Mouse (Mus musculus) lung, postnatal 0 days (tissue): ENCODE results near the gene Elmo1. TPM values are rescaled to one million over a fixed set of nuclear protein-coding genes. Genes with fewer than 3 reads are reported as not detected.

Experiments
- ATAC-seq: fragments of 200-750 bp; cut with Nextera tagmentation; 2 replicates; pipeline ENCODE4 v1.8.0; 2017; ENCODE audit warnings: moderate library complexity
- DNase-seq: peaks from one replicate; pipeline ENCODE4 v3.0.0-alpha.2; 2016; ENCODE audit warnings: low spot score
- H3K27ac ChIP-seq: fragments of 300-500 bp; sonication (generic); 2 replicates; pipeline ENCODE4 v1.5.1; 2014; ENCODE audit warnings: antibody characterized with exemption, mild to moderate bottlenecking, low read length, mixed read lengths
- H3K27me3 ChIP-seq: fragments of 300-500 bp; sonication (generic); replicated peaks from 2 replicates; pipeline ENCODE4 v1.6.1; 2014; ENCODE audit warnings: low read length, mixed read lengths; ENCODE audit not compliant: insufficient read depth
- H3K36me3 ChIP-seq: fragments of 300-500 bp; sonication (generic); 2 replicates; pipeline ENCODE4 v1.6.1; 2014; ENCODE audit warnings: low read length, mixed read lengths; ENCODE audit not compliant: insufficient read depth
- H3K4me1 ChIP-seq: fragments of 300-500 bp; sonication (generic); 2 replicates; pipeline ENCODE4 v1.6.1; 2014; ENCODE audit warnings: antibody characterized with exemption, low read depth, low read length, mixed read lengths; ENCODE audit not compliant: insufficient read depth
- H3K4me2 ChIP-seq: fragments of 300-500 bp; sonication (generic); replicated peaks from 2 replicates; pipeline ENCODE4 v1.6.1; 2014; ENCODE audit warnings: low read depth, mild to moderate bottlenecking, low read length, moderate library complexity, mixed read lengths
- H3K4me3 ChIP-seq: fragments of 300-500 bp; sonication (generic); 2 replicates; pipeline ENCODE4 v1.5.1; 2014; ENCODE audit warnings: low read depth, low read length
- H3K9ac ChIP-seq: fragments of 300-500 bp; sonication (generic); replicated peaks from 2 replicates; pipeline ENCODE4 v1.6.1; 2014; ENCODE audit warnings: low read depth, mild to moderate bottlenecking
- H3K9me3 ChIP-seq: fragments of 300-500 bp; sonication (generic); 2 replicates; pipeline ENCODE4 v1.6.1; 2016; ENCODE audit warnings: low read length, mixed read lengths
- CTCF ChIP-seq: IDR thresholded peaks from 2 replicates; pipeline ENCODE4 v1.5.1; 2016; ENCODE audit warnings: antibody characterized with exemption, mild to moderate bottlenecking
- EP300 ChIP-seq: IDR thresholded peaks from 2 replicates; pipeline ENCODE4 v1.6.1; 2016; ENCODE audit warnings: antibody characterized with exemption, mild to moderate bottlenecking, control low read depth
- WGBS: fragments of 180-500 bp; shearing (Covaris S2); extraction: QIAGEN DNeasy Blood & Tissue Kit; methylation state at CpG from one replicate; pipeline ENCODE4 v1.1.7; 2014; 5-methylcytosine and 5-hydroxymethylcytosine counted together
- polyA plus RNA-seq: library from polyadenylated mRNA; unstranded; fragments of >200 nt; fragmentation: Nextera tagmentation; extraction: Ambion mirVana; gene quantifications from 2 replicates; pipeline ENCODE4 v1.2.1, GENCODE M21; 2015

The Elmo1 gene
- polyA plus RNA-seq, 1 experiment from 2014 or later = 20.8 TPM

DNA sequence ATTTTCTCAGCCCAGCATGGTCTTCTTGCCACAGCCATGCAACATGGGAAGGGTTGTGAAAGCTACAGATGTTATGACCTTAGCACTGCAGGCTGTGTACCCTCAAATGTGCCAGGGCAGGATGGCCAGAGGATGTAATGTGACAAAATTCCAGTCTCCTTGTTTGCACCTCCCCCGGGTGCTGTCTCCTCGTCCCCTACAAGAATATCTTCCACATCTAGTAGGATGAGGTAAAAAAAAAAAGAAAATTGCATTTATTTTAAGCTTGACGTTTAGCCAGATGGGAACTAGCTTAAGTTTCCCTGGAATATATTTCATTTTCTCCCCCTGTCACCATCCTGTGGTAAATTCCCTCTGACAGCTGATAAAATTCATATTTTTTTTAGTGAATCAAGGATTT is 307.3 kb downstream of the Elmo1 start:
- no peak for DNase-seq
- no peaks in the 10 kb centered on the region for H3K9me3 ChIP-seq
- 67% methylated on average over 3 of the region's 3 CpGs for WGBS
- no peak overlapping the region for H3K4me3 ChIP-seq
- H3K9ac ChIP-seq = no peak overlapping the region
- H3K4me2 ChIP-seq = no peak overlapping the region
- ATAC-seq = no peak
- no peaks in the 10 kb centered on the region for H3K36me3 ChIP-seq
- TF ChIP-seq EP300 (no peak), CTCF (no peak)
- H3K27ac ChIP-seq = no peak overlapping the region
- no peaks in the 10 kb centered on the region for H3K4me1 ChIP-seq
- no peaks in the 10 kb centered on the region for H3K27me3 ChIP-seq

- ATAC-seq (no peak), DNase-seq (peak; percentile 45)
- Histone ChIP-seq H3K4me3 (no peak overlapping the region), H3K9me3 (no peaks in the 10 kb centered on the region), H3K4me1 (no peaks in the 10 kb centered on the region), H3K36me3 (no peaks in the 10 kb centered on the region), H3K27me3 (no peaks in the 10 kb centered on the region), H3K9ac (no peak overlapping the region), H3K27ac (no peak overlapping the region), H3K4me2 (no peak overlapping the region)
- TF ChIP-seq EP300 (no peak), CTCF (no peak)
- 73% methylated on average over 4 of the region's 4 CpGs for WGBS
Measured at GRCm38 (mm10) chr13:20398311-20398710, 307.9 kb downstream of the Elmo1 start.

DNA sequence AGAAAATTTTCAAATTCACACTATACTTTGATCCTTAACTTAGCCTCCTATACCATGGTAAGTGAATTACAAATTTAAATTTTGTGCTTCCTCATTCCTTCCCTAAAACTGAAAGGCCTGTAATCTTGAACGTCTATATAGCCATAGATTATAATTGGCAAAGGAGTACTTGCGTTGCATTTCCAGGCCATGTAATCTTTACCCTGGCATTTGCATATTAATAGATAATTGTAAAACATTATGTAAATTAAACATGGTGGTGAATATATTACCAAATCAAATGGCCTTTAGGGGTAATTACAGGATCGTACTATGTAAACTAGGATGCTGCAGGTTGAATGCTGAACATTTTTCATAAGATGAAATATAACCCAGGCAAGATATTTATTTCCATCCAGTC is 314.1 kb downstream of the Elmo1 start:
- Histone ChIP-seq H3K27me3 (no peaks in the 10 kb centered on the region), H3K4me2 (no peak overlapping the region), H3K4me3 (no peak overlapping the region), H3K9me3 (no peaks in the 10 kb centered on the region), H3K36me3 (0 out of 2 replicates have a peak, but pooled peaks cover 3% of the 10 kb centered on the region), H3K27ac (no peak overlapping the region), H3K9ac (no peak overlapping the region), H3K4me1 (no peaks in the 10 kb centered on the region)
- TF ChIP-seq CTCF (no peak), EP300 (no peak)
- DNase-seq (no peak), ATAC-seq (no peak)
- 84% methylated on average over 3 of the region's 3 CpGs for WGBS

- TF ChIP-seq CTCF = no peak
- TF ChIP-seq EP300 = no peak
- no peak overlapping the region for H3K4me3 ChIP-seq
- H3K4me2 ChIP-seq = no peak overlapping the region
- H3K9ac ChIP-seq = no peak overlapping the region
- H3K4me1 ChIP-seq = no peaks in the 10 kb centered on the region
- H3K27me3 ChIP-seq = no peaks in the 10 kb centered on the region
- WGBS = 93% methylated on average over 11 of the region's 11 CpGs
- DNase-seq (no peak), ATAC-seq (no peak)
- no peaks in the 10 kb centered on the region for H3K9me3 ChIP-seq
- H3K36me3 ChIP-seq = 0 out of 2 replicates have a peak, but pooled peaks cover 3% of the 10 kb centered on the region
- no peak overlapping the region for H3K27ac ChIP-seq
Measured at GRCm38 (mm10) chr13:20406470-20407213, 316.2 kb downstream of the Elmo1 start.

DNA sequence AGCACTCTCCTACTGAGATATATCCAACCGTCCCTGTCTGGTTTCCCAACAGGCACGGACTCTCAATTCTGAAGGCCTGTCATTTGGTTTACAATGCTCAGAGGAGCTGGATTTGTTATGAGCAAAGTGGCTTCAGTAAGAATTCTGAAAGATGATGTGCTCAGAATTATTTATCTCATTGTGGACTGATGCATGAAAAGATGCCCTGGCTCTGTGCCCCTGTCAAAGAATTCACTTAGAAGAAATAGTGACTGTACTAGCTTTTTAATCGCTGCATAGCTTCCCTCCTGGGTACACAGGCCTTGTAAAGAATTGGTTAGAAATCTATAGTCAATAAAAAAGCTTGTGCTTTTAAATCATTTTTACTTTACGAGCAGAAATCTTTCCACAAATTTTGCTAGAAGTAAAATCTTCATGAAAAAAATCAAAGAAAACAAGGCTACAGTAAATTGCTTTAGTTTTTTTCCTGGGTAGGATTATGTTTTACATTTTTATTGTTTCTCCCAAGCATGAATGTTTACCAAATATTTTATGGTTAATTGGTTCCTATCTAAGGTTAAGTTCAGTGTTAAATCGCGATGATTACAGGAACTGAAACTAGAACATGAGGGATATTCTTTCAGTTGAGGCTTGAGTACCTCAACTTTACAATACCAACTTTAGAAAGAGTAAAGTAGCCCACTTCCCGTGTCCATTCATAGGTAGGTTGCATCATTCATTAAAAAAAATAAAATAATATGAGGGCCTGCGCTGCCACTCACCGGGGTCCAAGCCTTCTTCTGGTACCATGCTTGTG is 320.1 kb downstream of the Elmo1 start:
- H3K27ac ChIP-seq = no peak overlapping the region
- H3K27me3 ChIP-seq = no peaks in the 10 kb centered on the region
- no peaks in the 10 kb centered on the region for H3K4me1 ChIP-seq
- TF ChIP-seq EP300 (no peak), CTCF (no peak)
- H3K9me3 ChIP-seq = no peaks in the 10 kb centered on the region
- no peak for ATAC-seq
- no peak overlapping the region for H3K4me2 ChIP-seq
- 0 out of 2 replicates have a peak, but pooled peaks cover 3% of the 10 kb centered on the region for H3K36me3 ChIP-seq
- no peak for DNase-seq
- WGBS = 88% methylated on average over 9 of the region's 9 CpGs
- H3K9ac ChIP-seq = no peak overlapping the region
- no peak overlapping the region for H3K4me3 ChIP-seq
